Mouse (Mus musculus) CH12.LX (cell line): ENCODE results near the gene Pdyn. TPM values are rescaled to one million over a fixed set of nuclear protein-coding genes. Genes with fewer than 3 reads are reported as not detected.

ENCODE experiments used
- DNase-seq: peaks from one replicate; pipeline ENCODE4 v3.0.0-alpha.2; 2013; ENCODE audit errors: extremely low read depth
- H3K27ac ChIP-seq: 2 replicates; pipeline ENCODE4 v1.5.1; 2012; ENCODE audit warnings: low read depth, mild to moderate bottlenecking, control low read depth, moderate library complexity; ENCODE audit not compliant: insufficient read depth
- H3K27me3 ChIP-seq: replicated peaks from 2 replicates; pipeline ENCODE3; 2012; ENCODE audit warnings: inconsistent platforms
- H3K36me3 ChIP-seq, 2 experiments: replicated peaks in 1 of 2; 2 replicates each; pipeline versions ENCODE3 to v1.6.1; 2012; ENCODE audit warnings: inconsistent platforms in 1 of 2, low read length in 1 of 2, mild to moderate bottlenecking in 1 of 2, mixed read lengths in 1 of 2, moderate library complexity in 1 of 2; ENCODE audit not compliant: control insufficient read depth in 1 of 2, insufficient read depth in 1 of 2
- H3K4me1 ChIP-seq, 2 experiments: 2 replicates each; pipeline ENCODE4 v1.6.1; 2012; ENCODE audit warnings: inconsistent platforms in 1 of 2, moderate library complexity in 1 of 2; ENCODE audit not compliant: insufficient read depth in 2 of 2, control insufficient read depth in 1 of 2
- H3K4me2 ChIP-seq: 2 replicates; pipeline ENCODE4 v1.6.1; 2012; ENCODE audit warnings: low read depth, mild to moderate bottlenecking, control low read depth; ENCODE audit not compliant: poor library complexity, insufficient read depth, severe bottlenecking
- H3K4me3 ChIP-seq, 3 experiments: fragments of 150-350 bp in 1 of 3; sonication (generic) in 1 of 3; replicated peaks in 1 of 3; 2 replicates each; pipeline versions ENCODE3 to v1.5.1; 2011 to 2012; ENCODE audit warnings: low read depth in 2 of 3, low read length in 2 of 3, mild to moderate bottlenecking in 2 of 3, moderate library complexity in 2 of 3, control low read depth in 1 of 3, improper control_type of control experiment in 1 of 3, inconsistent platforms in 1 of 3, mixed read lengths in 1 of 3; ENCODE audit not compliant: poor library complexity in 1 of 3
- H3K79me2 ChIP-seq: replicated peaks from 2 replicates; pipeline ENCODE4 v1.6.1; 2012; ENCODE audit warnings: mild to moderate bottlenecking, moderate library complexity; ENCODE audit not compliant: control insufficient read depth, poor library complexity, insufficient read depth, severe bottlenecking; ENCODE audit errors: extremely low read depth
- H3K9ac ChIP-seq: 2 replicates; pipeline ENCODE4 v1.6.1; 2012; ENCODE audit warnings: low read depth, mild to moderate bottlenecking, control low read depth, moderate library complexity; ENCODE audit not compliant: insufficient read depth
- H3K9me3 ChIP-seq: replicated peaks from 2 replicates; pipeline ENCODE3; 2012; ENCODE audit warnings: low read length, inconsistent platforms, mixed read lengths
- BHLHE40 ChIP-seq: IDR thresholded peaks from 2 replicates; pipeline ENCODE4 v1.6.1; 2011; ENCODE audit warnings: mild to moderate bottlenecking, low read depth, low read length, improper control_type of control experiment
- CHD2 ChIP-seq: IDR thresholded peaks from 2 replicates; pipeline ENCODE4 v1.6.1; 2011; ENCODE audit warnings: low read length, improper control_type of control experiment
- CTCF ChIP-seq, 2 experiments: IDR thresholded peaks in 1 of 2; conservative IDR thresholded peaks in 1 of 2; 2 replicates each; pipeline ENCODE4 v1.5.1; 2011 to 2012; ENCODE audit warnings: low read depth in 2 of 2, low read length in 2 of 2, improper control_type of control experiment in 1 of 2, inconsistent platforms in 1 of 2, mild to moderate bottlenecking in 1 of 2, moderate library complexity in 1 of 2
- E2F4 ChIP-seq: IDR thresholded peaks from 2 replicates; pipeline ENCODE4 v1.6.1; 2011; ENCODE audit warnings: low read depth, low read length, improper control_type of control experiment; ENCODE audit not compliant: insufficient replicate concordance
- ELF1 ChIP-seq: IDR thresholded peaks from 2 replicates; pipeline ENCODE4 v1.6.1; 2014; ENCODE audit warnings: low read depth, mild to moderate bottlenecking, inconsistent platforms, low read length, improper control_type of control experiment
- EP300 ChIP-seq: IDR thresholded peaks from 2 replicates; pipeline ENCODE4 v1.6.1; 2011; ENCODE audit warnings: low read length, improper control_type of control experiment
- IRF4 ChIP-seq: IDR thresholded peaks from 2 replicates; pipeline ENCODE4 v1.6.1; 2014; ENCODE audit warnings: low read depth, mild to moderate bottlenecking, inconsistent platforms, low read length, improper control_type of control experiment
- JUN ChIP-seq: IDR thresholded peaks from 2 replicates; pipeline ENCODE4 v1.6.1; 2011; ENCODE audit warnings: low read depth, mild to moderate bottlenecking, low read length, improper control_type of control experiment, moderate library complexity; ENCODE audit not compliant: insufficient read depth
- KAT2A ChIP-seq: IDR thresholded peaks from 2 replicates; pipeline ENCODE4 v1.6.1; 2012; ENCODE audit warnings: low read length, improper control_type of control experiment, inconsistent platforms; ENCODE audit not compliant: insufficient replicate concordance
- MAFK ChIP-seq: IDR thresholded peaks from 2 replicates; pipeline ENCODE4 v1.6.1; 2011; ENCODE audit warnings: low read length, improper control_type of control experiment; ENCODE audit not compliant: insufficient replicate concordance
- MAZ ChIP-seq: IDR thresholded peaks from 2 replicates; pipeline ENCODE4 v1.6.1; 2012; ENCODE audit warnings: low read depth, mild to moderate bottlenecking, inconsistent platforms, low read length, improper control_type of control experiment, moderate library complexity
- MXI1 ChIP-seq: IDR thresholded peaks from 2 replicates; pipeline ENCODE4 v1.6.1; 2011; ENCODE audit warnings: mild to moderate bottlenecking, low read depth, low read length, improper control_type of control experiment
- NELFE ChIP-seq: IDR thresholded peaks from 2 replicates; pipeline ENCODE4 v1.6.1; 2011; ENCODE audit warnings: low read depth, low read length, improper control_type of control experiment
- PAX5 ChIP-seq: IDR thresholded peaks from 2 replicates; pipeline ENCODE4 v1.6.1; 2012; ENCODE audit warnings: low read length, inconsistent platforms, mixed read lengths
- POLR2A ChIP-seq: IDR thresholded peaks from 2 replicates; pipeline ENCODE4 v1.6.1; 2011; ENCODE audit warnings: low read depth, mild to moderate bottlenecking, improper control_type of control experiment, low read length
- POLR2AphosphoS2 ChIP-seq: IDR thresholded peaks from 2 replicates; pipeline ENCODE4 v1.6.1; 2011; ENCODE audit warnings: low read depth, low read length, improper control_type of control experiment
- RAD21 ChIP-seq: IDR thresholded peaks from 2 replicates; pipeline ENCODE4 v1.6.1; 2011; ENCODE audit warnings: low read depth, mild to moderate bottlenecking, low read length, improper control_type of control experiment, moderate library complexity
- RCOR1 ChIP-seq: conservative IDR thresholded peaks from 2 replicates; pipeline ENCODE4 v1.6.1; 2012; ENCODE audit warnings: low read depth, mild to moderate bottlenecking, inconsistent platforms, low read length, improper control_type of control experiment
- SIN3A ChIP-seq: IDR thresholded peaks from 2 replicates; pipeline ENCODE4 v1.6.1; 2012; ENCODE audit warnings: low read length, improper control_type of control experiment, inconsistent platforms
- SMC3 ChIP-seq: IDR thresholded peaks from 2 replicates; pipeline ENCODE4 v1.6.1; 2011; ENCODE audit warnings: low read depth, low read length, improper control_type of control experiment
- TBP ChIP-seq: conservative IDR thresholded peaks from 2 replicates; pipeline ENCODE4 v1.6.1; 2011; ENCODE audit warnings: low read depth, low read length, improper control_type of control experiment
- TCF12 ChIP-seq: IDR thresholded peaks from 2 replicates; pipeline ENCODE4 v1.6.1; 2014; ENCODE audit warnings: low read depth, mild to moderate bottlenecking, inconsistent platforms, low read length, improper control_type of control experiment
- UBTF ChIP-seq: IDR thresholded peaks from 2 replicates; pipeline ENCODE4 v1.6.1; 2012; ENCODE audit warnings: low read depth, mild to moderate bottlenecking, inconsistent platforms, low read length, improper control_type of control experiment, moderate library complexity
- USF1 ChIP-seq: IDR thresholded peaks from 2 replicates; pipeline ENCODE4 v1.6.1; 2014; ENCODE audit warnings: low read depth, mild to moderate bottlenecking, inconsistent platforms, low read length, improper control_type of control experiment
- USF2 ChIP-seq: conservative IDR thresholded peaks from 2 replicates; pipeline ENCODE4 v1.6.1; 2011; ENCODE audit warnings: low read depth, low read length, improper control_type of control experiment
- ZKSCAN1 ChIP-seq: IDR thresholded peaks from 2 replicates; pipeline ENCODE4 v1.6.1; 2012; ENCODE audit warnings: low read depth, inconsistent platforms, low read length, improper control_type of control experiment, borderline replicate concordance
- ZNF384 ChIP-seq: IDR thresholded peaks from 2 replicates; pipeline ENCODE4 v1.6.1; 2012; ENCODE audit warnings: low read depth, low read length, improper control_type of control experiment, inconsistent platforms
- dilution Hi-C: fragments of 300-500 bp; cut with MboI; formaldehyde crosslinking; loops from 2 replicates; pipeline ENCODE4 v1.14.3; 2020; ENCODE audit warnings: low sequenced_read_pairs; ENCODE audit not compliant: extremely low pct_unique_long_range_greater_than_20kb, extremely low pct_ligation_motif_present
- in situ Hi-C: fragments of 300-500 bp; cut with MboI; formaldehyde crosslinking; loops from 3 replicates; pipeline ENCODE4 v1.14.3; 2019; ENCODE audit warnings: low sequenced_read_pairs, low pct_ligation_motif_present, low pct_unique_long_range_greater_than_20kb, mixed read lengths
- polyA plus RNA-seq: library from polyadenylated mRNA; unstranded; fragments of >175 nt; gene quantifications from 2 replicates; pipeline ENCODE4 v1.2.1, GENCODE M21; 2012; ENCODE audit warnings: low read depth; ENCODE audit not compliant: insufficient read length
- total RNA-seq, 2 experiments: library from RNA; depleted of rRNA; stranded (reverse); fragments of 300-350 nt in 1 of 2; fragments of >200 nt in 1 of 2; gene quantifications; 2 replicates each; pipeline ENCODE4 v1.2.3; 2012 to 2014

Gene Pdyn
- total and polyA plus RNA-seq, 3 experiments: not detected

DNA sequence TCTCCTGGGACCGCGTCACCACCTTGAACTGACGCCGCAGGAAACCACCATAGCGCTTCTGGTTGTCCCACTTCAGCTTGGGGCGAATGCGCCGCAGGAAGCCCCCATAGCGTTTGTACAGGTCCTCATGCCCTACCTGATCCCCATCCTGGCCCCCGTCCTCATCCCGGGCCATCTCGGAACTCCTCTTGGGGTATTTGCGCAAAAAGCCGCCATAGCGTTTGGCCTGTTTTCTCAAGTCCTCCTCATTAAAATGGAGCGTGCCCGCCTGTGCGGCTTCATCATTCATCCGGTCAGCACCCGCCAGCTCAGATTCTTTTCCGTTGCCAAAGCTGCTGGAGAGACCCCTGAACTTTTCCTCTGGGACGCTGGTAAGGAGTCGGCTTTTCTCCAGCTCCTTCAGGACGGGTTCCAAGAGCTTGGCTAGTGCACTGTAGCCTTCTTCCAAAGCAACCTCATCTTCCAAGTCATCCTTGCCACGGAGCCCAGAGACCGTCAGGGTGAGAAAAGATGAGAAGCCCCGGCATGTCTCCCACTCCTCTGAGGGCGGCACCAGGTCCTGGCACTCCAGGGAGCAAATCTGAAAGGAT is 11.5 kb downstream of the Pdyn start:
- H3K9me3 ChIP-seq: no peaks in the 10 kb centered on the region
- H3K36me3 ChIP-seq: no peaks in the 10 kb centered on the region
- no peak overlapping the region for H3K4me2 ChIP-seq
- peaks cover 29% of the 10 kb centered on the region for H3K27me3 ChIP-seq
- H3K9ac ChIP-seq: no peak overlapping the region
- peaks cover 0 to 9% of the 10 kb centered on the region in 2 experiments; a peak in 2 of 4 replicates for H3K4me1 ChIP-seq
- dilution Hi-C loops: no loop called here
- in situ Hi-C loops: loop anchor here (25.0 kb wide), 1 partner anchor 524 kb away; no protein-coding TSS in a partner anchor
- H3K79me2 ChIP-seq: no peaks in the 10 kb centered on the region
- no peak overlapping the region for H3K4me3 ChIP-seq
- no peak for TF ChIP-seq CHD2
- TF ChIP-seq RCOR1: no peak
- no peak for TF ChIP-seq BHLHE40
- TF ChIP-seq E2F4: no peak
- no peak for TF ChIP-seq EP300
- no peak for TF ChIP-seq KAT2A
- TF ChIP-seq POLR2A: no peak
- TF ChIP-seq TCF12: no peak
- TF ChIP-seq CTCF (conservative IDR thresholded peaks at IDR 0.05 in 1 of 2, IDR thresholded peaks at IDR 0.05 in 1 of 2; ENCODE audit: low read depth in 2 of 2, low read length in 2 of 2): no peak
- TF ChIP-seq USF2: no peak
- TF ChIP-seq IRF4: no peak
- TF ChIP-seq SIN3A: no peak
- no peak for TF ChIP-seq ELF1
- TF ChIP-seq RAD21: no peak
- no peak for TF ChIP-seq ZNF384
- no peak for TF ChIP-seq SMC3
- TF ChIP-seq MAFK: no peak
- TF ChIP-seq ZKSCAN1: no peak
- no peak overlapping the region for H3K27ac ChIP-seq
- no peak for DNase-seq

DNA sequence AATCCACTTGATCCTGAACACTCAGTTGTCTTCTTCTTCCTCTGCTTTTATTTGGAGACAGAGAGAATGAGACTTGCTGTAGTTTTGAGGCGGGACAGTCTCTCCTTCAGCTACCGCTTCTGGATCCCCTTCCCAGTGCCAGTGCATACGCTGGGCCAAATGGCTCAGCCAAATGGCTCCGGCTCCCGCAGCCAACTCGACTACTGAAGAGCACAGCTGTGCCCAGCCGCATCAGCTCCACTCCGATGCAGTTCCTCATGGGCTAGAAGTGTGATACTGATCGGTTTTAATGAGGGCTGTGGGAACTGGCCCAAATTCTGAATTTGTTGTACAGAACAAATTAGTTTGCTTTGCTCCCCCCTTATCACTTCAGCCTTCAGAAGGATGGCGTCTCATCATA is 12.7 kb downstream of the Pdyn start:
- no peak for TF ChIP-seq TBP
- TF ChIP-seq KAT2A: no peak
- TF ChIP-seq EP300: no peak
- TF ChIP-seq USF2: no peak
- no peak for TF ChIP-seq UBTF
- no peak for TF ChIP-seq CTCF (conservative IDR thresholded peaks at IDR 0.05 in 1 of 2, IDR thresholded peaks at IDR 0.05 in 1 of 2; ENCODE audit: low read depth in 2 of 2, low read length in 2 of 2)
- no peak for TF ChIP-seq MAZ
- no peak for TF ChIP-seq E2F4
- TF ChIP-seq RCOR1: no peak
- TF ChIP-seq POLR2AphosphoS2: no peak
- no peak for TF ChIP-seq SIN3A
- TF ChIP-seq PAX5: no peak
- TF ChIP-seq NELFE: no peak
- TF ChIP-seq MXI1: no peak
- TF ChIP-seq JUN: no peak
- no peak for TF ChIP-seq TCF12
- TF ChIP-seq SMC3: no peak
- no peak for TF ChIP-seq ZNF384
- no peak for TF ChIP-seq USF1
- TF ChIP-seq BHLHE40: no peak
- Histone ChIP-seq H3K27ac (no peak overlapping the region), H3K27me3 (peaks cover 19% of the 10 kb centered on the region), H3K36me3 (no peaks in the 10 kb centered on the region), H3K79me2 (no peaks in the 10 kb centered on the region), H3K4me3 (no peak overlapping the region), H3K9ac (no peak overlapping the region), H3K4me1 (peaks cover 0 to 9% of the 10 kb centered on the region in 2 experiments; a peak in 2 of 4 replicates), H3K9me3 (no peaks in the 10 kb centered on the region), H3K4me2 (no peak overlapping the region)
- DNase-seq: no peak
- in situ Hi-C loops (loop anchor here (25.0 kb wide), 1 partner anchor 525 kb away; no protein-coding TSS in a partner anchor), dilution Hi-C loops (no loop called here)
